In the genomic region with DNA sequence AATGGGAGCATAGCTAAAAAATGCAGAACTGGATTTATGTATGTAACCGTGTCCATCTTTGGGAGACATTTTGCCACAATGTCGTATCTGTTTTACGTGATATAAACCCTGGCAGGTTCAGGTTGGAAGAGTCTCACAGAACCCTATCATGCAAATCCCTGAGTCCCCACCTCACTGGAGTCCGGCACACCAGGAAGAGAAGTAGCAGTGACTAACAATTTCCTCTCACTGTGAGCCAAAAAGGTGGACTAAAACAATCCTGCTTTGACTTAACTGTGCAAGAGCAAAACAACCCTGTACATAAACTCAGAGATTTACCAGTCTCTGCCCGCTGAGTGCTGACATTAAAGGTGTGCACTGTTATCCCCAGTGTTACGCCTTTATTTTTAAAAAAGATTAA, we compare ENCODE assay signal across 14 mouse cellular contexts.
"Had no signal": no experiment of that assay in that cellular context is flagged by ENCODE, and none has a peak within 500 bp of the region (broad histone marks: within the 10 kb centered on the region; RNA-seq: fewer than 3 reads in every experiment).

No protein-coding gene starts in this region.

- H3K4me3 ChIP-seq: kidney, embryonic 15.5 days; left cerebral cortex, adult 2 months; limb, embryonic 10.5 days; midbrain, embryonic 12.5 days; neural tube, embryonic 13.5 days had no signal

- H3K27me3 ChIP-seq: kidney, embryonic 15.5 days; midbrain, embryonic 12.5 days; neural tube, embryonic 13.5 days had no signal

- DNase-seq: kidney, postnatal 14 days; lung, embryonic 14.5 days; lung, postnatal 10 days; retina, postnatal 1 day; thymus, postnatal 4 days had no signal

- H3K9me3 ChIP-seq: kidney, embryonic 15.5 days; limb, embryonic 10.5 days; midbrain, embryonic 12.5 days; neural tube, embryonic 13.5 days had no signal

- H3K9ac ChIP-seq: kidney, embryonic 15.5 days; lung, embryonic 14.5 days; midbrain, embryonic 12.5 days; neural tube, embryonic 13.5 days had no signal

- H3K27ac ChIP-seq: kidney, embryonic 15.5 days; limb, embryonic 10.5 days; macrophage; midbrain, embryonic 12.5 days; neural tube, embryonic 13.5 days; stomach, postnatal 0 days had no signal

- H3K4me2 ChIP-seq: kidney, embryonic 15.5 days; liver, embryonic 11.5 days; lung, embryonic 14.5 days; midbrain, embryonic 12.5 days; neural tube, embryonic 13.5 days had no signal

- ATAC-seq: midbrain, embryonic 16.5 days had no signal
